Mouse (Mus musculus): ENCODE results near the gene Scn2b. TPM values are rescaled to one million over a fixed set of nuclear protein-coding genes. Genes with fewer than 3 reads are reported as not detected.

Gene Scn2b
- total and polyA plus RNA-seq, 3 experiments = 0.05 TPM; not detected in 2

GRCm38 (mm10) chr9:45098426-45098825, 19.2 kb upstream of the Scn2b start:
- Histone ChIP-seq H3K9me3 (replicated peaks) (no peaks in the 10 kb centered on the region), H3K27me3 (ENCODE audit: insufficient read depth, low read length) (peaks cover 3% of the 10 kb centered on the region; the same call in 1 of the 2 replicates), H3K36me3 (replicated peaks) (no peaks in the 10 kb centered on the region), H3K4me3 (ENCODE audit: low read depth, low read length) (no peak overlapping the region), H3K4me1 (ENCODE audit: insufficient read depth, low read depth, low read length) (no peaks in the 10 kb centered on the region)
- no peak for ATAC-seq (ENCODE audit: extremely low read depth, insufficient number of reproducible peaks, low FRiP score, poor library complexity, severe bottlenecking)
- DNase-seq (ENCODE audit: low spot score) = no peak
- TF ChIP-seq TAL1 (conservative IDR thresholded peaks at IDR 0.05; ENCODE audit: low read depth, low read length) (no peak), CTCF (IDR thresholded peaks at IDR 0.05; ENCODE audit: low read depth, low read length) (no peak), GATA1 (IDR thresholded peaks at IDR 0.05; ENCODE audit: borderline replicate concordance, low read length) (no peak), POLR2AphosphoS5 (IDR thresholded peaks at IDR 0.05; ENCODE audit: insufficient replicate concordance, low read depth, low read length) (no peak), GATA2 (IDR thresholded peaks at IDR 0.05; ENCODE audit: borderline replicate concordance, low read depth, low read length) (no peak)

- Histone ChIP-seq H3K36me3 (replicated peaks) (no peaks in the 10 kb centered on the region), H3K4me1 (ENCODE audit: insufficient read depth, low read depth, low read length) (no peaks in the 10 kb centered on the region), H3K9me3 (replicated peaks) (no peaks in the 10 kb centered on the region), H3K27me3 (ENCODE audit: insufficient read depth, low read length) (peaks cover 3% of the 10 kb centered on the region), H3K4me3 (ENCODE audit: low read depth, low read length) (no peak overlapping the region)
- TF ChIP-seq POLR2AphosphoS5 (IDR thresholded peaks at IDR 0.05; ENCODE audit: insufficient replicate concordance, low read depth, low read length) (no peak), TAL1 (conservative IDR thresholded peaks at IDR 0.05; ENCODE audit: low read depth, low read length) (no peak), GATA1 (IDR thresholded peaks at IDR 0.05; ENCODE audit: borderline replicate concordance, low read length) (no peak), CTCF (IDR thresholded peaks at IDR 0.05; ENCODE audit: low read depth, low read length) (no peak), GATA2 (IDR thresholded peaks at IDR 0.05; ENCODE audit: borderline replicate concordance, low read depth, low read length) (no peak)
- DNase-seq (ENCODE audit: low spot score) (no peak), ATAC-seq (ENCODE audit: extremely low read depth, insufficient number of reproducible peaks, low FRiP score, poor library complexity, severe bottlenecking) (no peak)
Observed at GRCm38 (mm10) chr9:45102528-45102927, 15.1 kb upstream of the Scn2b start.

- DNase-seq (ENCODE audit: low spot score) = no peak
- TF ChIP-seq CTCF (IDR thresholded peaks at IDR 0.05; ENCODE audit: low read depth, low read length) (no peak), GATA1 (IDR thresholded peaks at IDR 0.05; ENCODE audit: borderline replicate concordance, low read length) (no peak), TAL1 (conservative IDR thresholded peaks at IDR 0.05; ENCODE audit: low read depth, low read length) (no peak), GATA2 (IDR thresholded peaks at IDR 0.05; ENCODE audit: borderline replicate concordance, low read depth, low read length) (no peak), POLR2AphosphoS5 (IDR thresholded peaks at IDR 0.05; ENCODE audit: insufficient replicate concordance, low read depth, low read length) (no peak)
- Histone ChIP-seq H3K4me1 (ENCODE audit: insufficient read depth, low read depth, low read length) (no peaks in the 10 kb centered on the region), H3K9me3 (replicated peaks) (no peaks in the 10 kb centered on the region), H3K27me3 (ENCODE audit: insufficient read depth, low read length) (no peaks in the 10 kb centered on the region; the same call in 1 of the 2 replicates), H3K36me3 (replicated peaks) (no peaks in the 10 kb centered on the region), H3K4me3 (ENCODE audit: low read depth, low read length) (no peak overlapping the region)
- no peak for ATAC-seq (ENCODE audit: extremely low read depth, insufficient number of reproducible peaks, low FRiP score, poor library complexity, severe bottlenecking)
Observed at GRCm38 (mm10) chr9:45103211-45103979, 14.2 kb upstream of the Scn2b start.

- no peaks in the 10 kb centered on the region for H3K4me1 ChIP-seq (ENCODE audit: insufficient read depth, low read depth, low read length)
- ATAC-seq (ENCODE audit: extremely low read depth, insufficient number of reproducible peaks, low FRiP score, poor library complexity, severe bottlenecking) (no peak), DNase-seq (ENCODE audit: low spot score) (no peak)
- no peaks in the 10 kb centered on the region for H3K36me3 ChIP-seq (replicated peaks)
- no peaks in the 10 kb centered on the region for H3K9me3 ChIP-seq (replicated peaks)
- H3K4me3 ChIP-seq (ENCODE audit: low read depth, low read length) = no peak overlapping the region
- H3K27me3 ChIP-seq (ENCODE audit: insufficient read depth, low read length) = peaks cover 2% of the 10 kb centered on the region
- TF ChIP-seq POLR2AphosphoS5 (IDR thresholded peaks at IDR 0.05; ENCODE audit: insufficient replicate concordance, low read depth, low read length) (no peak), GATA1 (IDR thresholded peaks at IDR 0.05; ENCODE audit: borderline replicate concordance, low read length) (no peak), TAL1 (conservative IDR thresholded peaks at IDR 0.05; ENCODE audit: low read depth, low read length) (no peak), CTCF (IDR thresholded peaks at IDR 0.05; ENCODE audit: low read depth, low read length) (no peak), GATA2 (IDR thresholded peaks at IDR 0.05; ENCODE audit: borderline replicate concordance, low read depth, low read length) (no peak)
Observed at GRCm38 (mm10) chr9:45105596-45106374, 11.8 kb upstream of the Scn2b start.

- TF ChIP-seq CTCF (IDR thresholded peaks at IDR 0.05; ENCODE audit: low read depth, low read length) (no peak), GATA2 (IDR thresholded peaks at IDR 0.05; ENCODE audit: borderline replicate concordance, low read depth, low read length) (no peak), TAL1 (conservative IDR thresholded peaks at IDR 0.05; ENCODE audit: low read depth, low read length) (no peak), POLR2AphosphoS5 (IDR thresholded peaks at IDR 0.05; ENCODE audit: insufficient replicate concordance, low read depth, low read length) (no peak), GATA1 (IDR thresholded peaks at IDR 0.05; ENCODE audit: borderline replicate concordance, low read length) (no peak)
- H3K4me1 ChIP-seq (ENCODE audit: insufficient read depth, low read depth, low read length) = no peaks in the 10 kb centered on the region
- no peaks in the 10 kb centered on the region for H3K36me3 ChIP-seq (replicated peaks)
- peaks cover 11% of the 10 kb centered on the region for H3K27me3 ChIP-seq (ENCODE audit: insufficient read depth, low read length)
- no peak for ATAC-seq (ENCODE audit: extremely low read depth, insufficient number of reproducible peaks, low FRiP score, poor library complexity, severe bottlenecking)
- H3K9me3 ChIP-seq (replicated peaks) = no peaks in the 10 kb centered on the region
- DNase-seq (ENCODE audit: low spot score) = no peak
- no peak overlapping the region for H3K4me3 ChIP-seq (ENCODE audit: low read depth, low read length)
Observed at GRCm38 (mm10) chr9:45115706-45116105, 1.9 kb upstream of the Scn2b start.

- no peak for TF ChIP-seq TAL1 (conservative IDR thresholded peaks at IDR 0.05; ENCODE audit: low read depth, low read length)
- H3K27me3 ChIP-seq (ENCODE audit: insufficient read depth, low read length) = peaks cover 15% of the 10 kb centered on the region
- no peak overlapping the region for H3K4me3 ChIP-seq (ENCODE audit: low read depth, low read length)
- ATAC-seq (ENCODE audit: extremely low read depth, insufficient number of reproducible peaks, low FRiP score, poor library complexity, severe bottlenecking) = no peak
- no peaks in the 10 kb centered on the region for H3K9me3 ChIP-seq (replicated peaks)
- H3K36me3 ChIP-seq (replicated peaks) = no peaks in the 10 kb centered on the region
- 0 out of 2 replicates have a peak, but pooled peaks cover under 1% of the 10 kb centered on the region for H3K4me1 ChIP-seq (ENCODE audit: insufficient read depth, low read depth, low read length)
- DNase-seq (ENCODE audit: low spot score) = no peak
Observed at GRCm38 (mm10) chr9:45116819-45117218, 763 bp upstream of the Scn2b start.

Measured in G1E (cell line).